ENCODE assay signal across 8 mouse cellular contexts in the genomic region with DNA sequence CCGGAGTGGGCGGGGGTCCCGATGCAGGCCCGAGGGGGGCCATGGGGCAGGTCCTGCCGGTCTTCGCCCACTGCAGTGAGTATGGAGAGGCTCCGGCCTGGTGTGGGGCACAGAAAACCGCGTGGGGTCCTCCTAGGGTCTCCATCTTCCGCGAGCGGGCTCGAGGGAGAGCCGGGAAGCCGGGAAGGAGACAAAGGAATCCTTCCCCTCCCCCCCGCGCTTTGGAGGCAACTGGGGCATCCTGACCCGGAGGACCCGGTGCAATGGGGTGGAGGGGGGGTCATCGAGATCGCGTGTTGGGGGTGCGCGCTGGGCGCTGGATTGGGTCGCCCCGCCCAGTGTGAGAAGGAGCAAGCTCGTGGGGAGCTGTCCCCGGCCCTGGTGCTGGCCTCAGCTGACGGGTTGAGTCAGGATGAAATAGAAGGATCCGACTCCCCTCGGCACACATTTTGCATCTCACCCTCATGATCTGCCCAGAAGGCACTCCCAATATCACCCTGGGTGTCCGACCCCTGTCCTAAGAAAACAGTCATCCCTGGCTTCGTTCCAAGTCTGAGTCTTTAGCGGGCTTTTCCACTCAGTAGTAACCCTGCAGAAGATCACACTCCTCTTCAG. TPM values are rescaled to one million over a fixed set of nuclear protein-coding genes. Genes with fewer than 3 reads are reported as not detected.
A peak's percentile ranks its signal among the peaks of the same experiment; 100 is the strongest.
DNase-seq lines count a peak whose midpoint lies in the region; ATAC-seq and TF ChIP-seq lines count a peak whose summit lies in the region.

No protein-coding gene starts in this region.

- 2% methylated on average over 35 of the region's 35 CpGs for WGBS in heart, embryonic 13.5 days

- peak overlapping the region; percentile 61; the same call in 1 of the 2 replicates for H3K9ac ChIP-seq in heart, embryonic 13.5 days

- ATAC-seq in erythroblast, adult 5-6 weeks (replicated peaks; ENCODE audit: low FRiP score, poor library complexity, severe bottlenecking), result no peak; the same call in 1 of the 2 replicates
- ATAC-seq in heart, embryonic 13.5 days (ENCODE audit: extremely low read depth, insufficient number of reproducible peaks, low FRiP score, low TSS enrichment), result peak; percentile 44

- no peaks in the 10 kb centered on the region for H3K36me3 ChIP-seq in erythroblast, embryonic 14.5 days (ENCODE audit: control insufficient read depth)
- no peaks in the 10 kb centered on the region for H3K36me3 ChIP-seq in heart, embryonic 13.5 days

- peaks cover 35% of the 10 kb centered on the region for H3K4me1 ChIP-seq in erythroblast, embryonic 14.5 days (ENCODE audit: control insufficient read depth)
- no peaks in the 10 kb centered on the region for H3K4me1 ChIP-seq in cortical plate, adult 2 months (ENCODE audit: control insufficient read depth, insufficient read depth, low read length)
- H3K4me1 ChIP-seq in heart, embryonic 13.5 days, result peaks cover 18% of the 10 kb centered on the region

- peaks cover 79% of the 10 kb centered on the region for H3K27me3 ChIP-seq in erythroblast, embryonic 14.5 days (ENCODE audit: control insufficient read depth)
- H3K27me3 ChIP-seq in heart, embryonic 13.5 days (replicated peaks), result peaks cover 74% of the 10 kb centered on the region

- TF ChIP-seq POLR2A in cortical plate, adult 2 months (IDR thresholded peaks at IDR 0.05; ENCODE audit: extremely low read depth, insufficient read depth, low read length), result no peak

- peaks cover 9% of the 10 kb centered on the region for H3K9me3 ChIP-seq in erythroblast, embryonic 14.5 days (ENCODE audit: control insufficient read depth, low read length)
- no peaks in the 10 kb centered on the region for H3K9me3 ChIP-seq in heart, embryonic 13.5 days

- peak overlapping the region; percentile 96 for H3K4me2 ChIP-seq in heart, embryonic 13.5 days

- DNase-seq in Muller cell, postnatal 12 days (ENCODE audit: inconsistent ontology term), result peak; percentile 73
- peak; percentile 73 for DNase-seq in kidney, postnatal 14 days
- DNase-seq in lung, postnatal 4 days, result peak; percentile 67 to 76
- peak; percentile 61 for DNase-seq in right cerebral cortex, postnatal 25 days

- H3K27ac ChIP-seq in cortical plate, adult 2 months (ENCODE audit: insufficient read depth, low read length), result peak overlapping the region; percentile 49; the same call in 1 of the 2 replicates
- H3K27ac ChIP-seq in heart, embryonic 13.5 days (replicated peaks), result no peak overlapping the region

- peak overlapping the region; percentile 63 for H3K4me3 ChIP-seq in erythroblast, embryonic 14.5 days (replicated peaks)
- peak overlapping the region; percentile 76 for H3K4me3 ChIP-seq in cortical plate, adult 2 months (ENCODE audit: insufficient read depth, low read length)
- H3K4me3 ChIP-seq in heart, embryonic 13.5 days, result peak overlapping the region; percentile 63

- TF ChIP-seq CTCF in cortical plate, adult 2 months (IDR thresholded peaks at IDR 0.05; ENCODE audit: extremely low read depth, insufficient read depth, low read length), result no peak

RNA-seq across cellular contexts. Expression of a gene that starts 0.5 kb away (rescaled TPM):
- 0.29 and 0.44 TPM in 2 replicates for polyA plus RNA-seq in erythroblast, embryonic 14.5 days (2012)
- not detected in 2 replicates for total RNA-seq in erythroblast, adult 5-6 weeks (2015; ENCODE audit: low replicate concordance)
- not detected in 2 replicates for total RNA-seq in erythroblast, adult 5-6 weeks (2017; ENCODE audit: low replicate concordance)
- polyA plus RNA-seq in cortical plate, adult 2 months (2012; rRNA removed), result 140 TPM in 2 replicates
- polyA plus RNA-seq in heart, embryonic 13.5 days (2015; fragmentation: Nextera tagmentation; extraction: Ambion mirVana), result 26.1 and 29.3 TPM in 2 replicates

RNA-seq across cellular contexts. Expression of a gene that starts 3.0 kb away (rescaled TPM):
- not detected in 2 replicates for polyA plus RNA-seq in erythroblast, embryonic 14.5 days (2012)
- total RNA-seq in erythroblast, adult 5-6 weeks (2015; ENCODE audit: low replicate concordance), result not detected in 2 replicates
- total RNA-seq in erythroblast, adult 5-6 weeks (2017; ENCODE audit: low replicate concordance), result not detected in 2 replicates
- polyA plus RNA-seq in cortical plate, adult 2 months (2012; rRNA removed), result 0.21 and 0.23 TPM in 2 replicates
- polyA plus RNA-seq in heart, embryonic 13.5 days (2015; fragmentation: Nextera tagmentation; extraction: Ambion mirVana), result not detected in 2 replicates

RNA-seq across cellular contexts. Expression of a gene that starts 11.3 kb away (rescaled TPM):
- polyA plus RNA-seq in erythroblast, embryonic 14.5 days (2012), result 17.7 TPM in 2 replicates
- total RNA-seq in erythroblast, adult 5-6 weeks (2015; ENCODE audit: low replicate concordance), result 34.6 and 35.9 TPM in 2 replicates
- total RNA-seq in erythroblast, adult 5-6 weeks (2017; ENCODE audit: low replicate concordance), result 32.5 and 56.6 TPM in 2 replicates
- 15.3 and 16.5 TPM in 2 replicates for polyA plus RNA-seq in cortical plate, adult 2 months (2012; rRNA removed)
- polyA plus RNA-seq in heart, embryonic 13.5 days (2015; fragmentation: Nextera tagmentation; extraction: Ambion mirVana), result 81.2 and 81.7 TPM in 2 replicates

RNA-seq across cellular contexts. Expression of a gene that starts 27.0 kb away (rescaled TPM):
- 7.8 and 8.8 TPM in 2 replicates for polyA plus RNA-seq in erythroblast, embryonic 14.5 days (2012)
- 2.9 and 3.1 TPM in 2 replicates for total RNA-seq in erythroblast, adult 5-6 weeks (2015; ENCODE audit: low replicate concordance)
- 2.2 and 3.8 TPM in 2 replicates for total RNA-seq in erythroblast, adult 5-6 weeks (2017; ENCODE audit: low replicate concordance)
- 5.1 and 7.1 TPM in 2 replicates for polyA plus RNA-seq in cortical plate, adult 2 months (2012; rRNA removed)
- 0.14 and 0.16 TPM in 2 replicates for polyA plus RNA-seq in heart, embryonic 13.5 days (2015; fragmentation: Nextera tagmentation; extraction: Ambion mirVana)

RNA-seq across cellular contexts. Expression of a gene that starts 54.8 kb away (rescaled TPM):
- 2.1 and 2.3 TPM in 2 replicates for polyA plus RNA-seq in erythroblast, embryonic 14.5 days (2012)
- total RNA-seq in erythroblast, adult 5-6 weeks (2015; ENCODE audit: low replicate concordance), result 6.5 and 7.7 TPM in 2 replicates
- total RNA-seq in erythroblast, adult 5-6 weeks (2017; ENCODE audit: low replicate concordance), result 2.1 and 5.6 TPM in 2 replicates
- 41.0 and 41.5 TPM in 2 replicates for polyA plus RNA-seq in cortical plate, adult 2 months (2012; rRNA removed)
- 35.2 and 38.4 TPM in 2 replicates for polyA plus RNA-seq in heart, embryonic 13.5 days (2015; fragmentation: Nextera tagmentation; extraction: Ambion mirVana)

Comparison
In these comparisons a context has a peak if more than half of its experiments do, and no peak if none do; other contexts are left out.
1. RNA of a gene that starts 0.5 kb away (polyA plus RNA-seq): 140 TPM in cortical plate, adult 2 months and 26.1 to 29.3 TPM in heart, embryonic 13.5 days; 0.29 to 0.44 TPM in erythroblast, embryonic 14.5 days; every median in the first group is over 10 times any median in the second.
2. Peak in every context shown above with its lines, with median percentiles within 50 percentile points of each other: H3K4me3 ChIP-seq and DNase-seq.